Mouse (Mus musculus) limb, embryonic 14.5 days (tissue): Measurements from ENCODE around the gene Zbtb1. TPM values are rescaled to one million over a fixed set of nuclear protein-coding genes. Genes with fewer than 3 reads are reported as not detected.

Experiments used
- ATAC-seq: fragments of 200-750 bp; cut with Nextera tagmentation; 2 replicates; pipeline ENCODE4 v1.8.0; 2017; ENCODE audit warnings: low read depth, moderate number of reproducible peaks, moderate TSS enrichment; ENCODE audit not compliant: low FRiP score
- DNase-seq: peaks from one replicate; pipeline ENCODE4 v3.0.0-alpha.2; 2015; ENCODE audit warnings: low spot score
- H3K27ac ChIP-seq: fragments of 300-500 bp; sonication (generic); replicated peaks from 2 replicates; pipeline ENCODE4 v1.5.1; 2014; ENCODE audit warnings: low read depth, mild to moderate bottlenecking, low read length, moderate library complexity, mixed read lengths
- H3K27me3 ChIP-seq: fragments of 300-500 bp; sonication (generic); 2 replicates; pipeline ENCODE4 v1.6.1; 2014; ENCODE audit warnings: low read length, mixed read lengths; ENCODE audit not compliant: control insufficient read depth, insufficient read depth
- H3K36me3 ChIP-seq: fragments of 300-500 bp; sonication (generic); 2 replicates; pipeline ENCODE4 v1.6.1; 2014; ENCODE audit warnings: mild to moderate bottlenecking, low read length, moderate library complexity, mixed read lengths; ENCODE audit not compliant: control insufficient read depth, insufficient read depth
- H3K4me1 ChIP-seq: fragments of 300-500 bp; sonication (generic); 2 replicates; pipeline ENCODE4 v1.6.1; 2014; ENCODE audit warnings: antibody characterized with exemption, low read length, mixed read lengths; ENCODE audit not compliant: control insufficient read depth, insufficient read depth
- H3K4me2 ChIP-seq: fragments of 300-500 bp; sonication (generic); replicated peaks from 2 replicates; pipeline ENCODE4 v1.6.1; 2014; ENCODE audit warnings: low read depth, mild to moderate bottlenecking, low read length, moderate library complexity; ENCODE audit not compliant: severe bottlenecking
- H3K4me3 ChIP-seq: fragments of 300-500 bp; sonication (generic); replicated peaks from 2 replicates; pipeline ENCODE4 v1.5.1; 2014; ENCODE audit warnings: low read length
- H3K9ac ChIP-seq: fragments of 300-500 bp; sonication (generic); 2 replicates; pipeline ENCODE4 v1.6.1; 2014; ENCODE audit warnings: mild to moderate bottlenecking, low read depth, low read length, moderate library complexity; ENCODE audit not compliant: severe bottlenecking
- H3K9me3 ChIP-seq: fragments of 300-500 bp; sonication (generic); 2 replicates; pipeline ENCODE4 v1.6.1; 2016; ENCODE audit warnings: low read length; ENCODE audit not compliant: control insufficient read depth
- POLR2A ChIP-seq: fragments of 200-500 bp; IDR thresholded peaks from 2 replicates; pipeline ENCODE4 v1.8.0; 2012; ENCODE audit warnings: inconsistent platforms, mild to moderate bottlenecking, moderate library complexity, borderline replicate concordance; ENCODE audit not compliant: insufficient read depth, insufficient read length; ENCODE audit errors: extremely low read depth
- WGBS: fragments of 180-500 bp; shearing (Covaris S2); extraction: QIAGEN DNeasy Blood & Tissue Kit; methylation state at CpG from one replicate; pipeline ENCODE4 v1.1.7; 2014; 5-methylcytosine and 5-hydroxymethylcytosine counted together
- polyA plus RNA-seq, 2 experiments: library from polyadenylated mRNA; depleted of rRNA in 1 of 2; stranded (reverse) in 1 of 2; unstranded in 1 of 2; fragments of >200 nt; fragmentation: Nextera tagmentation in 1 of 2; extraction: Ambion mirVana in 1 of 2; gene quantifications; 2 replicates each; pipeline versions ENCODE4 v1.2.1 to v1.2.3; 2012 to 2014

Zbtb1 gene
- polyA plus RNA-seq, 2 experiments, result 6.9 to 9.4 TPM

DNA sequence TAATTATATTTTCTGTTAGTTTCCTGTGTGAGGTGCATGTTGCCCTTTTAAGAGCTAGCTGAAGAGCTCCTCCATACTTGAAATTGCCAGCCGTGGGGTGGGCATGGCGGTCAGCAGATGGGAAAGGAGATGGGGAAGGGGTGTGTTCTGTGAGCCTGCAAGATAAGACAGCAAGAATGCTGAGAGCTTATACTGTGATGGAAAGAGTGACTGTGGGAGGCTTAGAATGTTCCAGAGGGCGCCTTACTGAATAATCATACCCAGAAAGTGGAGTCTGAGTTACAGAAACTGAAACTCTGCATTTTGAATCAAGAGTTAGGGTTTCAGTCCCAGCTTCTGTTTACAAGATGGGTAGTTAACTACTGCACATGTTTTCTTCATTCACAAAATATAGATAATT lies 5.4 kb downstream of the Zbtb1 start:
- Histone ChIP-seq H3K4me3 (no peak overlapping the region), H3K36me3 (no peaks in the 10 kb centered on the region), H3K9me3 (no peaks in the 10 kb centered on the region), H3K27me3 (no peaks in the 10 kb centered on the region), H3K27ac (no peak overlapping the region), H3K9ac (no peak overlapping the region), H3K4me2 (no peak overlapping the region), H3K4me1 (peaks cover 23% of the 10 kb centered on the region)
- ATAC-seq (no peak), DNase-seq (no peak)
- TF ChIP-seq POLR2A, result no peak
- 79% methylated on average over 3 of the region's 3 CpGs for WGBS

DNA sequence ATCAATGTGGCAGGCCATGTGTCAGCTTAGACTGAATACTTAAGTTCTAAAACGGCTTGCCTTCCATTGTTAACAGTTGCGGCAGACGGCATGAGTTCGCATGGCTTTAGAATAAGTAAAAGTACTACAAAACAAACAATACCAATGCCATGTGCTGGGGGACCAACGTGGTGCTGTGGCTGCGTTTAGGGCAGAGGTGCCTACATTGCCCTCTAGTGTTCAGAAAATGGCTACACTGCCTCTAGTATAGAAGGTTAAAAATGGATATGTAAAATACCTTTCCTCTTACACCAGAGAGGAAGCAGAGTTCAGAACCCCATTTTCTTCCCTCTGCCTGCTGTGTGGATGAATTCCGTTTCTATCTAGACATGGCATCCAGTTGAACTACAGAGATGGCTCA lies 6.6 kb downstream of the Zbtb1 start:
- no peak for ATAC-seq
- H3K4me1 ChIP-seq, result peaks cover 22% of the 10 kb centered on the region
- no peak overlapping the region for H3K4me3 ChIP-seq
- no peak overlapping the region for H3K27ac ChIP-seq
- WGBS, result 60% methylated on average over 7 of the region's 7 CpGs
- H3K27me3 ChIP-seq, result no peaks in the 10 kb centered on the region
- H3K9ac ChIP-seq, result no peak overlapping the region
- no peak for TF ChIP-seq POLR2A
- no peak for DNase-seq
- no peaks in the 10 kb centered on the region for H3K36me3 ChIP-seq
- H3K4me2 ChIP-seq, result no peak overlapping the region
- no peaks in the 10 kb centered on the region for H3K9me3 ChIP-seq

- peaks cover 19% of the 10 kb centered on the region for H3K4me1 ChIP-seq
- H3K27ac ChIP-seq, result no peak overlapping the region
- H3K36me3 ChIP-seq, result no peaks in the 10 kb centered on the region
- no peak overlapping the region for H3K9ac ChIP-seq
- H3K9me3 ChIP-seq, result no peaks in the 10 kb centered on the region
- TF ChIP-seq POLR2A, result no peak
- ATAC-seq (no peak), DNase-seq (no peak)
- no peaks in the 10 kb centered on the region for H3K27me3 ChIP-seq
- H3K4me2 ChIP-seq, result no peak overlapping the region
- 94% methylated on average over 6 of the region's 6 CpGs for WGBS
- no peak overlapping the region for H3K4me3 ChIP-seq
Measured at GRCm38 (mm10) chr12:76377059-76377458, 7.0 kb downstream of the Zbtb1 start.

DNA sequence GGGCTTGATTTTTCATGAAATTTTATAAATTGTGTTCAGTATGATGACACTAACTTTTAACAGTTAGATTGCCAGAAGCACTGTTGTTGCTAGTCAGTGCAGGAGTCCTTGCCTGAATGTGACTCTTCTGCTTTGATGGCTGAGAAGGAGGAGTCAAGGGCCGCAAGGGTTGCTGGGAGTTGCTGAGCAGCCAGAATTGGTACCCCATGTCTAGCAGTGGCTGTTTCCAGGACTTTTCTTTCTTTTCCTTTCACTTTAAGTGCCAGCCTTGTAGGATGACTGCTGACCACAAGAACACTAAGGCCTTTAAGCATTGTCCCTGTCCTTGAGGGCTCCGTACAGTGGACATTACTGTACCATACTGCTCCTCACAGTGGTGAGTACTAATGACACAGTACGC lies 7.7 kb downstream of the Zbtb1 start:
- WGBS, result 83% methylated on average over 3 of the region's 3 CpGs
- ATAC-seq (no peak), DNase-seq (no peak)
- Histone ChIP-seq H3K36me3 (no peaks in the 10 kb centered on the region), H3K4me2 (no peak overlapping the region), H3K9me3 (no peaks in the 10 kb centered on the region), H3K4me1 (peaks cover 13% of the 10 kb centered on the region; the same call in 1 of the 2 replicates), H3K9ac (no peak overlapping the region), H3K4me3 (no peak overlapping the region), H3K27ac (no peak overlapping the region), H3K27me3 (no peaks in the 10 kb centered on the region)
- TF ChIP-seq POLR2A, result no peak

DNA sequence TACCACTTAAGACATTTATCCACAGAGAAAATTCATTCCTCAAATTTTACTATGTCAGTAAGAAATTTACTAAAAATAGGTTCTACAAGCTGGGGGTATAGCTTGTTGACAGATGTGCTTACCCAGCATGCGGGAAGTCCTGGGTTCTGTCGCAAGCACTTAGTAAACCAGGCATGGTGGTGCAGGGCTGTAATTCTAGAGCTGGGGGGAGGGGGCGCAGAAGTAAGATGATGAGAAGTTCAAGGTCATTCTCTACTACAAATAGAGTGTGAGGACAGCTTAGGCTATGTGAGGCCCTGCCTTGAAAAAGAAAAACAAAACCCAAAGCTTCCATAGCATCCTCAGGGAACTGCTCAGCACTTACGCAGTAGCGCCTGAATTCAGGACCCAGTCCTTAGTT lies 8.5 kb downstream of the Zbtb1 start:
- Histone ChIP-seq H3K27me3 (no peaks in the 10 kb centered on the region), H3K4me2 (no peak overlapping the region), H3K9me3 (no peaks in the 10 kb centered on the region), H3K4me1 (peaks cover 9% of the 10 kb centered on the region; the same call in 1 of the 2 replicates), H3K4me3 (no peak overlapping the region), H3K27ac (no peak overlapping the region), H3K36me3 (no peaks in the 10 kb centered on the region), H3K9ac (no peak overlapping the region)
- TF ChIP-seq POLR2A, result no peak
- WGBS, result 78% methylated on average over 5 of the region's 5 CpGs
- ATAC-seq, result no peak
- DNase-seq, result no peak

- no peak for ATAC-seq
- 89% methylated on average over 7 of the region's 7 CpGs for WGBS
Measured at GRCm38 (mm10) chr12:76380151-76380550, 10.1 kb downstream of the Zbtb1 start.

More at GRCm38 (mm10) chr12:76380151-76380550, 10.1 kb downstream of the Zbtb1 start:
- TF ChIP-seq POLR2A, result no peak
- H3K27me3 ChIP-seq, result no peaks in the 10 kb centered on the region
- H3K4me3 ChIP-seq, result no peak overlapping the region
- no peaks in the 10 kb centered on the region for H3K9me3 ChIP-seq
- H3K27ac ChIP-seq, result no peak overlapping the region
- peaks cover 2% of the 10 kb centered on the region; the same call in 1 of the 2 replicates for H3K4me1 ChIP-seq
- DNase-seq, result no peak
- peaks cover under 1% of the 10 kb centered on the region; the same call in 1 of the 2 replicates for H3K36me3 ChIP-seq
- H3K4me2 ChIP-seq, result no peak overlapping the region
- H3K9ac ChIP-seq, result no peak overlapping the region
